Mouse (Mus musculus) MEL (cell line): ENCODE measurements around the gene Msi2.

ENCODE experiments used
- MEF2A ChIP-seq: IDR thresholded peaks from 2 replicates; pipeline ENCODE4 v1.6.1; 2014; ENCODE audit warnings: low read depth, mild to moderate bottlenecking, inconsistent platforms, low read length, improper control_type of control experiment; ENCODE audit not compliant: poor library complexity, insufficient replicate concordance, severe bottlenecking; ENCODE audit errors: extremely low read depth
- POLR2AphosphoS2 ChIP-seq: IDR thresholded peaks from 2 replicates; pipeline ENCODE4 v1.6.1; 2011; ENCODE audit warnings: low read length, improper control_type of control experiment

GRCm38 (mm10) chr11:88765635-88766034 is 47.3 kb upstream of the Msi2 start:
- no peak for TF ChIP-seq POLR2AphosphoS2
- TF ChIP-seq MEF2A: no peak
